Mouse (Mus musculus) embryonic facial prominence, embryonic 11.5 days (tissue): ENCODE measurements around the gene Phlda1. TPM values are rescaled to one million over a fixed set of nuclear protein-coding genes. Genes with fewer than 3 reads are reported as not detected.
A peak's percentile ranks its signal among the peaks of the same experiment; 100 is the strongest.

Source experiments
- ATAC-seq: fragments of 200-750 bp; cut with Nextera tagmentation; replicated peaks from 2 replicates; pipeline ENCODE4 v1.8.0; 2017; ENCODE audit warnings: low read depth; ENCODE audit not compliant: insufficient number of reproducible peaks, low FRiP score, low TSS enrichment
- DNase-seq: peaks from one replicate; pipeline ENCODE4 v3.0.0-alpha.2; 2015; ENCODE audit warnings: low spot score
- H3K27ac ChIP-seq: fragments of 300-500 bp; sonication (generic); replicated peaks from 2 replicates; pipeline ENCODE4 v1.5.1; 2014; ENCODE audit warnings: mild to moderate bottlenecking, low read depth, low read length, control low read depth
- H3K27me3 ChIP-seq: fragments of 300-500 bp; sonication (generic); 2 replicates; pipeline ENCODE4 v1.6.1; 2014; ENCODE audit warnings: mild to moderate bottlenecking, low read length, moderate library complexity, mixed read lengths; ENCODE audit not compliant: control insufficient read depth, insufficient read depth
- H3K36me3 ChIP-seq: fragments of 300-500 bp; sonication (generic); replicated peaks from 2 replicates; pipeline ENCODE4 v1.6.1; 2014; ENCODE audit warnings: low read depth, mild to moderate bottlenecking, low read length, moderate library complexity, mixed read lengths; ENCODE audit not compliant: control insufficient read depth, insufficient read depth
- H3K4me1 ChIP-seq: fragments of 300-500 bp; sonication (generic); 2 replicates; pipeline ENCODE4 v1.6.1; 2014; ENCODE audit warnings: low read length, mixed read lengths; ENCODE audit not compliant: control insufficient read depth, insufficient read depth
- H3K4me2 ChIP-seq: fragments of 300-500 bp; sonication (generic); 2 replicates; pipeline ENCODE4 v1.6.1; 2014; ENCODE audit warnings: low read depth, mild to moderate bottlenecking, control low read depth, low read length, moderate library complexity
- H3K4me3 ChIP-seq: fragments of 300-500 bp; sonication (generic); 2 replicates; pipeline ENCODE4 v1.5.1; 2014; ENCODE audit warnings: low read depth, low read length, control low read depth
- H3K9ac ChIP-seq: fragments of 300-500 bp; sonication (generic); replicated peaks from 2 replicates; pipeline ENCODE4 v1.6.1; 2014; ENCODE audit warnings: mild to moderate bottlenecking, control low read depth, low read length
- H3K9me3 ChIP-seq: fragments of 300-500 bp; sonication (generic); replicated peaks from 2 replicates; pipeline ENCODE4 v1.6.1; 2016; ENCODE audit warnings: mild to moderate bottlenecking, low read length, inconsistent platforms, mixed read lengths; ENCODE audit not compliant: control insufficient read depth
- WGBS: fragments of 180-500 bp; shearing (Covaris S2); extraction: QIAGEN DNeasy Blood & Tissue Kit; methylation state at CpG from one replicate; pipeline ENCODE4 v1.1.7; 2014; 5-methylcytosine and 5-hydroxymethylcytosine counted together
- polyA plus RNA-seq: library from polyadenylated mRNA; unstranded; fragments of >200 nt; fragmentation: Nextera tagmentation; extraction: Ambion mirVana; gene quantifications from 2 replicates; pipeline ENCODE4 v1.2.1, GENCODE M21; 2014

The Phlda1 gene
- polyA plus RNA-seq, 1 experiment from 2014 or later, result 25.6 TPM

GRCm38 (mm10) chr10:111550075-111550695 lies 44.1 kb downstream of the Phlda1 start:
- Histone ChIP-seq H3K27ac (no peak overlapping the region), H3K4me1 (no peaks in the 10 kb centered on the region), H3K9ac (no peak overlapping the region), H3K4me3 (no peak overlapping the region), H3K27me3 (no peaks in the 10 kb centered on the region), H3K36me3 (no peaks in the 10 kb centered on the region), H3K9me3 (no peaks in the 10 kb centered on the region), H3K4me2 (no peak overlapping the region)
- DNase-seq, result no peak
- ATAC-seq, result no peak
- WGBS, result 78% methylated on average over 6 of the region's 6 CpGs

- no peak overlapping the region for H3K27ac ChIP-seq
- no peaks in the 10 kb centered on the region for H3K36me3 ChIP-seq
- no peak overlapping the region for H3K4me2 ChIP-seq
- no peak overlapping the region for H3K9ac ChIP-seq
- 53% methylated on average over 7 of the region's 7 CpGs for WGBS
- no peaks in the 10 kb centered on the region for H3K9me3 ChIP-seq
- ATAC-seq (0 out of 2 replicates have a peak, but pooled peaks have one; percentile 48), DNase-seq (peak; percentile 44)
- H3K27me3 ChIP-seq, result no peaks in the 10 kb centered on the region
- H3K4me3 ChIP-seq, result no peak overlapping the region
- H3K4me1 ChIP-seq, result no peaks in the 10 kb centered on the region
These were observed 47.6 kb downstream of the Phlda1 start for GRCm38 (mm10) chr10:111553695-111554094.

- Histone ChIP-seq H3K27ac (no peak overlapping the region), H3K27me3 (no peaks in the 10 kb centered on the region), H3K4me2 (no peak overlapping the region), H3K36me3 (no peaks in the 10 kb centered on the region), H3K9me3 (no peaks in the 10 kb centered on the region), H3K4me1 (no peaks in the 10 kb centered on the region), H3K9ac (no peak overlapping the region), H3K4me3 (no peak overlapping the region)
- DNase-seq (no peak), ATAC-seq (no peak)
- WGBS, result 91% methylated on average over 5 of the region's 5 CpGs
These were observed 48.6 kb downstream of the Phlda1 start for GRCm38 (mm10) chr10:111554651-111555050.

- Histone ChIP-seq H3K9me3 (no peaks in the 10 kb centered on the region), H3K9ac (no peak overlapping the region), H3K4me3 (no peak overlapping the region), H3K4me2 (no peak overlapping the region), H3K27ac (no peak overlapping the region), H3K4me1 (no peaks in the 10 kb centered on the region), H3K27me3 (no peaks in the 10 kb centered on the region), H3K36me3 (no peaks in the 10 kb centered on the region)
- ATAC-seq (no peak), DNase-seq (no peak)
- WGBS, result 91% methylated on average over 5 of the region's 5 CpGs
These were observed 52.1 kb downstream of the Phlda1 start for GRCm38 (mm10) chr10:111558211-111558610.

Other genes with a start within 250 kb of the Phlda1 start
- gene Bbs10, start 207.6 kb upstream of the Phlda1 start, polyA plus RNA-seq, result 8.8 and 9.6 TPM in 2 replicates
- 407 and 443 TPM in 2 replicates for gene Nap1l1, start 33.1 kb upstream of the Phlda1 start, polyA plus RNA-seq